Mouse (Mus musculus) megakaryocyte, embryonic 14.5 days (primary cell): ENCODE data around the gene Alkbh3. TPM values are rescaled to one million over a fixed set of nuclear protein-coding genes. Genes with fewer than 3 reads are reported as not detected.

ENCODE experiments used
- H3K27me3 ChIP-seq: replicated peaks from 2 replicates; pipeline ENCODE3; 2012; ENCODE audit warnings: inconsistent platforms
- H3K36me3 ChIP-seq: replicated peaks from 2 replicates; pipeline ENCODE3; 2012; ENCODE audit warnings: low read length, inconsistent platforms, mixed read lengths
- H3K4me1 ChIP-seq: 2 replicates; pipeline ENCODE4 v1.6.1; 2012; ENCODE audit warnings: inconsistent platforms
- H3K4me3 ChIP-seq: replicated peaks from 2 replicates; pipeline ENCODE3; 2012; ENCODE audit warnings: moderate library complexity, mild to moderate bottlenecking, inconsistent platforms
- H3K9me3 ChIP-seq: 2 replicates; pipeline ENCODE4 v1.6.1; 2012; ENCODE audit warnings: inconsistent platforms
- FLI1 ChIP-seq: IDR thresholded peaks from 2 replicates; pipeline ENCODE4 v1.6.1; 2012; ENCODE audit warnings: low read length, inconsistent platforms, mixed read lengths
- GATA1 ChIP-seq: IDR thresholded peaks from 3 replicates; pipeline ENCODE4 v1.6.1; 2012; ENCODE audit warnings: mixed read lengths, low read length, inconsistent platforms, borderline replicate concordance
- polyA plus RNA-seq: library from polyadenylated mRNA; stranded (reverse); fragments of >175 nt; gene quantifications from 2 replicates; pipeline ENCODE4 v1.2.3, GENCODE M21; 2012; ENCODE audit warnings: low replicate concordance; ENCODE audit not compliant: insufficient read depth

Alkbh3 gene
- polyA plus RNA-seq, 1 experiment, result 31.2 TPM

- TF ChIP-seq GATA1 (no peak), FLI1 (no peak)
- Histone ChIP-seq H3K36me3 (peaks cover 67% of the 10 kb centered on the region), H3K27me3 (no peaks in the 10 kb centered on the region)
Observed at GRCm38 (mm10) chr2:94044174-94044573, 33.6 kb upstream of the Alkbh3 start.

GRCm38 (mm10) chr2:94043662-94044061 is 33.1 kb upstream of the Alkbh3 start:
- no peaks in the 10 kb centered on the region for H3K9me3 ChIP-seq
- H3K36me3 ChIP-seq, result peaks cover 66% of the 10 kb centered on the region
- peaks cover 25% of the 10 kb centered on the region for H3K4me1 ChIP-seq
- TF ChIP-seq FLI1 (no peak), GATA1 (no peak)
- H3K27me3 ChIP-seq, result no peaks in the 10 kb centered on the region
- H3K4me3 ChIP-seq, result no peak overlapping the region

More at GRCm38 (mm10) chr2:94044174-94044573, 33.6 kb upstream of the Alkbh3 start:
- peaks cover 25% of the 10 kb centered on the region for H3K4me1 ChIP-seq
- H3K9me3 ChIP-seq, result no peaks in the 10 kb centered on the region
- H3K4me3 ChIP-seq, result no peak overlapping the region

- H3K9me3 ChIP-seq, result no peaks in the 10 kb centered on the region
- no peak overlapping the region for H3K4me3 ChIP-seq
- no peak for TF ChIP-seq GATA1
- TF ChIP-seq FLI1, result no peak
- H3K36me3 ChIP-seq, result peaks cover 72% of the 10 kb centered on the region
- no peaks in the 10 kb centered on the region for H3K27me3 ChIP-seq
- H3K4me1 ChIP-seq, result peaks cover 25% of the 10 kb centered on the region
Observed at GRCm38 (mm10) chr2:94042461-94042860, 31.9 kb upstream of the Alkbh3 start.

- Histone ChIP-seq H3K9me3 (no peaks in the 10 kb centered on the region), H3K4me3 (no peak overlapping the region), H3K36me3 (peaks cover 83% of the 10 kb centered on the region), H3K4me1 (peaks cover 22% of the 10 kb centered on the region), H3K27me3 (no peaks in the 10 kb centered on the region)
- TF ChIP-seq GATA1, result no peak
- TF ChIP-seq FLI1, result no peak
Observed at GRCm38 (mm10) chr2:94040391-94041125, 30.0 kb upstream of the Alkbh3 start.

- H3K4me1 ChIP-seq, result peaks cover under 1% of the 10 kb centered on the region; the same call in 1 of the 2 replicates
- no peaks in the 10 kb centered on the region for H3K9me3 ChIP-seq
- peaks cover 84% of the 10 kb centered on the region for H3K36me3 ChIP-seq
- no peaks in the 10 kb centered on the region for H3K27me3 ChIP-seq
- TF ChIP-seq FLI1 (no peak), GATA1 (no peak)
- no peak overlapping the region for H3K4me3 ChIP-seq
Observed at GRCm38 (mm10) chr2:94035428-94036331, 25.1 kb upstream of the Alkbh3 start.

GRCm38 (mm10) chr2:94030602-94031001 is 20.0 kb upstream of the Alkbh3 start:
- no peak overlapping the region for H3K4me3 ChIP-seq
- peaks cover 52% of the 10 kb centered on the region for H3K36me3 ChIP-seq
- H3K27me3 ChIP-seq, result no peaks in the 10 kb centered on the region
- TF ChIP-seq FLI1 (no peak), GATA1 (no peak)
- H3K9me3 ChIP-seq, result no peaks in the 10 kb centered on the region
- no peaks in the 10 kb centered on the region for H3K4me1 ChIP-seq

- no peaks in the 10 kb centered on the region for H3K36me3 ChIP-seq
- peaks cover 5% of the 10 kb centered on the region for H3K27me3 ChIP-seq
- TF ChIP-seq GATA1 (no peak), FLI1 (no peak)
- peaks cover 27% of the 10 kb centered on the region for H3K4me1 ChIP-seq
- H3K9me3 ChIP-seq, result no peaks in the 10 kb centered on the region
- no peak overlapping the region for H3K4me3 ChIP-seq
Observed at GRCm38 (mm10) chr2:94024637-94025036, 14.0 kb upstream of the Alkbh3 start.

- H3K36me3 ChIP-seq, result peaks cover 96% of the 10 kb centered on the region
Observed at GRCm38 (mm10) chr2:94002331-94002730, 8.3 kb downstream of the Alkbh3 start.

GRCm38 (mm10) chr2:94001918-94002317 is 8.7 kb downstream of the Alkbh3 start:
- TF ChIP-seq GATA1 (no peak), FLI1 (no peak)
- Histone ChIP-seq H3K27me3 (no peaks in the 10 kb centered on the region), H3K4me1 (peaks cover 14% of the 10 kb centered on the region), H3K9me3 (no peaks in the 10 kb centered on the region), H3K36me3 (peaks cover 96% of the 10 kb centered on the region), H3K4me3 (no peak overlapping the region)

More at GRCm38 (mm10) chr2:94002331-94002730, 8.3 kb downstream of the Alkbh3 start:
- no peak for TF ChIP-seq GATA1
- no peak for TF ChIP-seq FLI1
- Histone ChIP-seq H3K9me3 (no peaks in the 10 kb centered on the region), H3K4me1 (peaks cover 14% of the 10 kb centered on the region), H3K4me3 (no peak overlapping the region), H3K27me3 (no peaks in the 10 kb centered on the region)
